27 mouse cellular contexts compared by ENCODE assay signal in genomic region chr6:141167270-141167669, GRCm38 (mm10).
"Had no signal": no experiment of that assay in that cellular context is flagged by ENCODE, and none has a peak within 500 bp of the region (broad histone marks: within the 10 kb centered on the region; RNA-seq: fewer than 3 reads in every experiment).

No protein-coding gene starts in this region.

- ATAC-seq: forebrain, postnatal 0 days; hindbrain, postnatal 0 days; intestine, embryonic 15.5 days; intestine, postnatal 0 days had no signal

- H3K9ac ChIP-seq: forebrain, postnatal 0 days; heart, embryonic 13.5 days; heart, embryonic 15.5 days; hindbrain, embryonic 13.5 days; hindbrain, embryonic 15.5 days; intestine, embryonic 15.5 days; kidney, embryonic 15.5 days; limb, embryonic 12.5 days had no signal

- DNase-seq: forebrain, postnatal 0 days; gastrocnemius, postnatal 10 days; gastrocnemius, postnatal 36 days; heart, adult 11 months; heart, adult 2 months; heart, postnatal 14 days; heart, postnatal 36 days; kidney, adult 18-20 months; kidney, adult 8-10 months; kidney, postnatal 10 days; kidney, postnatal 25 days; kidney, postnatal 4 days; liver had no signal

- H3K4me1 ChIP-seq: hindbrain, embryonic 13.5 days; hindbrain, embryonic 15.5 days; intestine, embryonic 15.5 days; kidney, embryonic 15.5 days; limb, embryonic 10.5 days; limb, embryonic 12.5 days had no signal

- H3K9me3 ChIP-seq: heart, embryonic 13.5 days; heart, embryonic 15.5 days; hindbrain, embryonic 13.5 days; hindbrain, embryonic 15.5 days; intestine, embryonic 15.5 days; kidney, embryonic 15.5 days; limb, embryonic 10.5 days; limb, embryonic 12.5 days had no signal

- H3K4me3 ChIP-seq: heart, adult 2 months; heart, embryonic 13.5 days; heart, embryonic 15.5 days; hindbrain, embryonic 13.5 days; hindbrain, embryonic 15.5 days; intestine, embryonic 15.5 days; kidney, embryonic 15.5 days; layer of hippocampus, adult 2 months; left cerebral cortex, adult 2 months; limb, embryonic 10.5 days; limb, embryonic 12.5 days had no signal

- H3K4me2 ChIP-seq: heart, embryonic 11.5 days; heart, embryonic 13.5 days; heart, embryonic 15.5 days; hindbrain, embryonic 13.5 days; hindbrain, embryonic 15.5 days; intestine, embryonic 15.5 days; kidney, embryonic 15.5 days; limb, embryonic 12.5 days; liver, embryonic 11.5 days had no signal

- H3K36me3 ChIP-seq: heart, embryonic 13.5 days; heart, embryonic 15.5 days; hindbrain, embryonic 13.5 days; hindbrain, embryonic 15.5 days; intestine, embryonic 15.5 days; kidney, embryonic 15.5 days; limb, embryonic 10.5 days; limb, embryonic 12.5 days had no signal

- H3K27ac ChIP-seq: heart, adult 2 months; hindbrain, embryonic 13.5 days; hindbrain, embryonic 15.5 days; hindbrain, postnatal 0 days; layer of hippocampus, adult 2 months; left cerebral cortex, adult 2 months; limb, embryonic 10.5 days; limb, embryonic 12.5 days had no signal

- H3K27me3 ChIP-seq: heart, embryonic 13.5 days; heart, embryonic 15.5 days; hindbrain, embryonic 13.5 days; hindbrain, embryonic 15.5 days; intestine, embryonic 15.5 days; kidney, embryonic 15.5 days; limb, embryonic 12.5 days had no signal
